Mouse (Mus musculus) C2C12 (cell line): Measurements from ENCODE around the gene Ubxn11.

ENCODE experiments used
- CTCF ChIP-seq: IDR thresholded peaks from one replicate; pipeline ENCODE4 v1.5.1; 2011; ENCODE audit not compliant: control insufficient read depth, insufficient read depth, insufficient read length
- MAX ChIP-seq: IDR thresholded peaks from one replicate; pipeline ENCODE4 v1.6.1; 2011; ENCODE audit warnings: mild to moderate bottlenecking, control low read depth
- USF1 ChIP-seq: IDR thresholded peaks from one replicate; pipeline ENCODE4 v1.6.1; 2011; ENCODE audit warnings: low read depth, mild to moderate bottlenecking, control low read depth, moderate library complexity

GRCm38 (mm10) chr4:134157558-134157957 is 55.2 kb downstream of the Ubxn11 start:
- TF ChIP-seq CTCF (no peak), MAX (no peak), USF1 (no peak)
